Mouse (Mus musculus): ENCODE results near the gene Kif27. TPM values are rescaled to one million over a fixed set of nuclear protein-coding genes. Genes with fewer than 3 reads are reported as not detected.

The Kif27 gene
- polyA plus RNA-seq, 1 experiment from 2014 or later, result 2.3 TPM

DNA sequence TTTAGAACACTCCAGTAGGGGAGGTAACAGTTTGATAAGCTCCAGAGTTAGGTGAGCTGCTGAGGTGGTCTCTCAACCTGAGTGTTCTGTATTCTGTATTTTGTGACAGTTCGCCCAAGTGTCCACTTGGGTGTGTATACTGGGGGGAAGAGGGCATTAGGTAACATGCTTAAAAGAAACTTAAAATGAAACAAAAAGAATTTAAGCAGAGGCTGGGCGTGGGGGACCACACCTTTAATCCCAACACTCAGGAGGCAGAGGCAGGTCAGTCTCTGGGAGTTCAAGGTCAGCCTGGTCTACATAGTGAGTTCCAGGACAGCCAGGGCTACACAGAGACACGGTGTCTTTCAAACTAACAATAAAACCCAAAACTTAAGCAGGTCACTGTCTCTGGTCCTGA lies 78.4 kb downstream of the Kif27 start:
- H3K9me3 ChIP-seq (ENCODE audit: control insufficient read depth, low read length), result no peaks in the 10 kb centered on the region
- H3K9ac ChIP-seq (replicated peaks; ENCODE audit: low read depth, low read length), result no peak overlapping the region
- H3K27me3 ChIP-seq (ENCODE audit: control insufficient read depth, insufficient read depth, low read length), result no peaks in the 10 kb centered on the region
- H3K4me1 ChIP-seq (ENCODE audit: control insufficient read depth, insufficient read depth, low read length), result no peaks in the 10 kb centered on the region
- no peak overlapping the region for H3K4me3 ChIP-seq (ENCODE audit: low read depth, low read length)
- no peak overlapping the region for H3K4me2 ChIP-seq (ENCODE audit: low read depth, low read length)
- 84% methylated on average over 3 of the region's 3 CpGs for WGBS
- H3K36me3 ChIP-seq (ENCODE audit: control insufficient read depth, insufficient read depth, low read length), result no peaks in the 10 kb centered on the region
- H3K27ac ChIP-seq (ENCODE audit: low read depth, low read length), result no peak overlapping the region
- ATAC-seq (ENCODE audit: low read depth), result no peak

DNA sequence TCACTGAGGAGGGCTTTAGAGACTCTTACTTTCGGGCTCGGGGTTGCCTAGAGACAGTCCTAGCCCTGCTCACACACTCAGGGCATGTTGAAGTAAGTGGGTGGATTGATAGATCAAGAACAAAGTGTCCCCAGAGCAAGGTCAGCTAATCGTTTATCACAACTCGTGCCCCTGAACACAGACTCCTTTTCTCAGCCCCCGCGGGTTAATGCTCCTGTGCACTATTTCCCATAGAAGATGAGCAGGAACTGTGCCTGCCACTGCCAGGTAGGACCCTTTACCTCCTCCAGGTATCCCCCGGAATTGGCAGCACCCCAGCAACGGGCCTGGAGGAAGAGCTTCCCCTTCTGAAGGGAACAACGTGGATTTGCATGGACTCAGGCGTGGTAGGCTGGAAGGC lies 82.7 kb downstream of the Kif27 start:
- no peak overlapping the region for H3K9ac ChIP-seq (replicated peaks; ENCODE audit: low read depth, low read length)

GRCm38 (mm10) chr13:58275599-58275998 lies 83.3 kb downstream of the Kif27 start, which contains the start of gene Gkap1:
TSS of gene Gkap1 (minus strand) at chr13:58275699.
- no peak for ATAC-seq (ENCODE audit: low read depth)
- Histone ChIP-seq H3K4me3 (ENCODE audit: low read depth, low read length) (peak within 1 kb of the TSS; percentile 87), H3K9me3 (ENCODE audit: control insufficient read depth, low read length) (no peaks in the 10 kb centered on the region), H3K27me3 (ENCODE audit: control insufficient read depth, insufficient read depth, low read length) (no peaks in the 10 kb centered on the region), H3K9ac (replicated peaks; ENCODE audit: low read depth, low read length) (peak within 1 kb of the TSS; percentile 75), H3K27ac (ENCODE audit: low read depth, low read length) (peak within 1 kb of the TSS; percentile 80), H3K4me2 (ENCODE audit: low read depth, low read length) (peak within 1 kb of the TSS; percentile 74), H3K36me3 (ENCODE audit: control insufficient read depth, insufficient read depth, low read length) (no peaks in the 10 kb centered on the region), H3K4me1 (ENCODE audit: control insufficient read depth, insufficient read depth, low read length) (peaks cover 12% of the 10 kb centered on the region; the same call in 1 of the 2 replicates)
- WGBS, result 79% methylated on average over 8 of the region's 8 CpGs

More for the DNA sequence above, 82.7 kb downstream of the Kif27 start:
- H3K4me3 ChIP-seq (ENCODE audit: low read depth, low read length), result no peak overlapping the region
- H3K36me3 ChIP-seq (ENCODE audit: control insufficient read depth, insufficient read depth, low read length), result no peaks in the 10 kb centered on the region
- H3K4me1 ChIP-seq (ENCODE audit: control insufficient read depth, insufficient read depth, low read length), result peaks cover 12% of the 10 kb centered on the region; the same call in 1 of the 2 replicates
- H3K4me2 ChIP-seq (ENCODE audit: low read depth, low read length), result no peak overlapping the region
- ATAC-seq (ENCODE audit: low read depth), result no peak
- no peaks in the 10 kb centered on the region for H3K27me3 ChIP-seq (ENCODE audit: control insufficient read depth, insufficient read depth, low read length)
- 61% methylated on average over 10 of the region's 10 CpGs for WGBS
- no peaks in the 10 kb centered on the region for H3K9me3 ChIP-seq (ENCODE audit: control insufficient read depth, low read length)
- H3K27ac ChIP-seq (ENCODE audit: low read depth, low read length), result no peak overlapping the region

- Histone ChIP-seq H3K9ac (replicated peaks; ENCODE audit: low read depth, low read length) (peak overlapping the region; percentile 75; the same call in 1 of the 2 replicates), H3K36me3 (ENCODE audit: control insufficient read depth, insufficient read depth, low read length) (no peaks in the 10 kb centered on the region), H3K27ac (ENCODE audit: low read depth, low read length) (peak overlapping the region; percentile 80; the same call in 1 of the 2 replicates), H3K27me3 (ENCODE audit: control insufficient read depth, insufficient read depth, low read length) (no peaks in the 10 kb centered on the region), H3K4me1 (ENCODE audit: control insufficient read depth, insufficient read depth, low read length) (peaks cover 12% of the 10 kb centered on the region; the same call in 1 of the 2 replicates), H3K4me3 (ENCODE audit: low read depth, low read length) (peak overlapping the region; percentile 87), H3K9me3 (ENCODE audit: control insufficient read depth, low read length) (no peaks in the 10 kb centered on the region), H3K4me2 (ENCODE audit: low read depth, low read length) (peak overlapping the region; percentile 74)
- 16% methylated on average over 9 of the region's 9 CpGs for WGBS
- no peak for ATAC-seq (ENCODE audit: low read depth)
Measured at GRCm38 (mm10) chr13:58275076-58275475, 83.8 kb downstream of the Kif27 start.

- WGBS, result under 1% methylated on average over 71 of the region's 84 CpGs
- Histone ChIP-seq H3K4me2 (ENCODE audit: low read depth, low read length) (peak overlapping the region; percentile 74), H3K9ac (replicated peaks; ENCODE audit: low read depth, low read length) (peak overlapping the region; percentile 75), H3K27me3 (ENCODE audit: control insufficient read depth, insufficient read depth, low read length) (no peaks in the 10 kb centered on the region), H3K9me3 (ENCODE audit: control insufficient read depth, low read length) (no peaks in the 10 kb centered on the region), H3K27ac (ENCODE audit: low read depth, low read length) (peak overlapping the region; percentile 80), H3K36me3 (ENCODE audit: control insufficient read depth, insufficient read depth, low read length) (no peaks in the 10 kb centered on the region), H3K4me1 (ENCODE audit: control insufficient read depth, insufficient read depth, low read length) (peaks cover 12% of the 10 kb centered on the region; the same call in 1 of the 2 replicates), H3K4me3 (ENCODE audit: low read depth, low read length) (peak overlapping the region; percentile 87)
- peak; percentile 87 for ATAC-seq (ENCODE audit: low read depth)
Measured at GRCm38 (mm10) chr13:58274259-58274991, 84.5 kb downstream of the Kif27 start.

DNA sequence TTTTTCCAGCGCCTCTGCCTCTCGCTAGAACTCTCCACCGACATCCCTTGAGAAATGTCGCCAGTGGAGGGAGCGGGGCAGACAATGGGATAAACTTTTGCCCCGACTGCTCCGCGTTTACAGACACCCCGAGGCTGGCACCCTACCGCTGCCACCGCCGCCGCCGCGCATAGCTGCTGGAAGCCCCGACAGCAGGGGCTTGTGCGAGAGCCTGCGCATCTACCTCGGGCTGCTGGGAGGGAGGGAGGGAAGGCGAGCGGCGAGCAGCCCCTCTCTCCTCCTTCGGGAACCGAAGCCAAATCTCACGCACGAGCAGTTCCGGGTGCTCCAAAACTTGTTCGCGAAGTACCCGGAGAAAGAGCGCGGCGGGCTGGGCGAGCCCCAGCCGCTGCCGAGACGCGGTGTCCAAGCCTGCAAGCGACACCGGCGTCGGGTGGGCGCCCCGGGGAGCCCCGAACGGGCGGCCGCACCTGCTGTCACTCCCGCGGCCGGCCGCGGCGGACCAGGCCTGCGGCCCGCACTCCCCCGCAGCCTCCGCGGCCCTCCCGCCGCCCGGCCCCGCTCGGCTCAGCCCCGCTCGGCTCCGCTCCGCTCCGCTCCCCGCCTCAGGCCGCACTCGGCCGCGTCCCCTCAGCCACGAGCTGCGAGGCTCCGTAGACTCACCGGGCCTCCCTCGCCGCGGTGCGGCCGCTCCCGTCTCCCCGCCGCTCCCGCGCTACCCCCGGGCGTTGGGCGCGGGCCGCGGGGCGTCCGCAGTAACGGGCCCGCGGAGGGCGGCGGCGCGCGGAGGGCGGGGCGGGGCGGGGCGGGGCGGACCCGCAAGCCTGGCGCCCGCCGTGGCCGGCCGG lies 85.3 kb downstream of the Kif27 start:
- Histone ChIP-seq H3K27me3 (ENCODE audit: control insufficient read depth, insufficient read depth, low read length) (no peaks in the 10 kb centered on the region), H3K9me3 (ENCODE audit: control insufficient read depth, low read length) (no peaks in the 10 kb centered on the region), H3K27ac (ENCODE audit: low read depth, low read length) (peak overlapping the region; percentile 80), H3K4me2 (ENCODE audit: low read depth, low read length) (peak overlapping the region; percentile 74), H3K4me1 (ENCODE audit: control insufficient read depth, insufficient read depth, low read length) (peaks cover 12% of the 10 kb centered on the region; the same call in 1 of the 2 replicates), H3K4me3 (ENCODE audit: low read depth, low read length) (peak overlapping the region; percentile 87), H3K9ac (replicated peaks; ENCODE audit: low read depth, low read length) (peak overlapping the region; percentile 75), H3K36me3 (ENCODE audit: control insufficient read depth, insufficient read depth, low read length) (no peaks in the 10 kb centered on the region)
- ATAC-seq (ENCODE audit: low read depth), result peak; percentile 71
- under 1% methylated on average over 54 of the region's 115 CpGs for WGBS

- Histone ChIP-seq H3K4me3 (ENCODE audit: low read depth, low read length) (no peak overlapping the region), H3K4me1 (ENCODE audit: control insufficient read depth, insufficient read depth, low read length) (no peaks in the 10 kb centered on the region), H3K27ac (ENCODE audit: low read depth, low read length) (no peak overlapping the region), H3K27me3 (ENCODE audit: control insufficient read depth, insufficient read depth, low read length) (no peaks in the 10 kb centered on the region), H3K9ac (replicated peaks; ENCODE audit: low read depth, low read length) (no peak overlapping the region), H3K36me3 (ENCODE audit: control insufficient read depth, insufficient read depth, low read length) (0 out of 2 replicates have a peak, but pooled peaks cover 1% of the 10 kb centered on the region), H3K9me3 (ENCODE audit: control insufficient read depth, low read length) (no peaks in the 10 kb centered on the region), H3K4me2 (ENCODE audit: low read depth, low read length) (no peak overlapping the region)
- WGBS, result 80% methylated on average over 3 of the region's 3 CpGs
- no peak for ATAC-seq (ENCODE audit: low read depth)
Measured at GRCm38 (mm10) chr13:58266864-58267263, 92.1 kb downstream of the Kif27 start.

- Histone ChIP-seq H3K4me2 (ENCODE audit: low read depth, low read length) (no peak overlapping the region), H3K27me3 (ENCODE audit: control insufficient read depth, insufficient read depth, low read length) (no peaks in the 10 kb centered on the region), H3K27ac (ENCODE audit: low read depth, low read length) (no peak overlapping the region), H3K9ac (replicated peaks; ENCODE audit: low read depth, low read length) (no peak overlapping the region), H3K36me3 (ENCODE audit: control insufficient read depth, insufficient read depth, low read length) (peaks cover 10% of the 10 kb centered on the region; the same call in 1 of the 2 replicates), H3K4me3 (ENCODE audit: low read depth, low read length) (no peak overlapping the region), H3K9me3 (ENCODE audit: control insufficient read depth, low read length) (no peaks in the 10 kb centered on the region), H3K4me1 (ENCODE audit: control insufficient read depth, insufficient read depth, low read length) (no peaks in the 10 kb centered on the region)
- WGBS, result 88% methylated on average over 8 of the region's 8 CpGs
- no peak for ATAC-seq (ENCODE audit: low read depth)
Measured at GRCm38 (mm10) chr13:58263546-58263945, 95.4 kb downstream of the Kif27 start.

Measured in neural tube, embryonic 14.5 days (tissue).